Mouse (Mus musculus): ENCODE results near the gene Grid1.

GRCm38 (mm10) chr14:35032283-35032682, 212.4 kb downstream of the Grid1 start:
- TF ChIP-seq POLR2A (IDR thresholded peaks at IDR 0.05; ENCODE audit: extremely low read depth, insufficient read depth, low read length) = no peak
- no peak for TF ChIP-seq CTCF (IDR thresholded peaks at IDR 0.05; ENCODE audit: low read depth, low read length)
